Mouse (Mus musculus) cerebellum, adult 11-12 months (tissue): ENCODE data around the gene Stam.
"Not testable (repeated sequence)": the region's sequence is repeated elsewhere in the genome, so short reads cannot be mapped to it uniquely, and the experiment has no call there.

Experiments used
- DNase-seq: peaks from one replicate; pipeline ENCODE4 v3.0.0; 2022

The Stam gene

GRCm38 (mm10) chr2:14198325-14198903 is 124.5 kb downstream of the Stam start:
- DNase-seq = not testable (repeated sequence)
